Mouse (Mus musculus): ENCODE data around the gene Tmbim1.

DNA sequence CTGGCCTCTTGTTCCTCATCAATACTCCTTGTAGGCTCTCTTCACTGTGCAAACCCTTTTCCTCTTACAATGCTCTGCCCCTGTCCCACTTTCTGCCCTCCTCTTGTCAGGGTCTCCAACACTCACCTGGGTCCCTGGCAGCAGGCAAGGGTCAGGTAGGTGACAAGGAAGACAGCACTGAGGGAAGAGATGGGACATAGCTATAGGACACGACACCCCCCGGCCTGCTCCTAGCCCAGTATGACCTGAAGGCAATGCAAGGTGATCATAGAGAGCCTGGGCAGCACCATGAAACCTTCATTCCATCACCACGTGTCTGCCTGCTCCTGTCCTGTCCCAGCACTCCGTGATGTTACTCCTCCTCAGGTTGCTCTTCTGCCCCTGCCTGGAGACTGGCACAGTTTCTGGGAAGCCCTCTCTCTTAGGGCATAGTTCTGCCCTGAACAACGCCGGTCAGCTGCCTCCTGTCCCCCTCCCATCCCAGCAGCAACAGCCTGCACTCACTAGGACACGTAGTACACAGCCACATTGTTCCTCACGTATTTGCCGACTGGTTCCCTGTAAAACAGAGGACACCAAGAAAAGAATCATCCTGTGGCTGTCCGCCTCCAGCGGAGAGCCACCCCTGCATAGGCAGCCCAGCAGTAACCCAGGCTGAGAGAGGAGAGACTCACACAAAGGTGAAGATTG, 12.9 kb downstream of the Tmbim1 start:
- TF ChIP-seq CHD2 (IDR thresholded peaks at IDR 0.05; ENCODE audit: low read depth, low read length), result no peak
- no peak for TF ChIP-seq ZC3H11A (IDR thresholded peaks at IDR 0.05; ENCODE audit: borderline replicate concordance, low read depth, low read length)

Measured in ES-E14 (cell line).